Mouse (Mus musculus) lung, postnatal 10 days (tissue): ENCODE results near the gene Mcm6.
"Not testable (repeated sequence)": the region's sequence is repeated elsewhere in the genome, so short reads cannot be mapped to it uniquely, and the experiment has no call there.

ENCODE experiments used
- DNase-seq: peaks from one replicate; pipeline ENCODE4 v3.0.0; 2021

Mcm6 gene

GRCm38 (mm10) chr1:128328218-128328617 is 31.2 kb downstream of the Mcm6 start, which contains the start of gene Lct:
Gene Lct (minus strand): TSS chr1:128328318.
- no peak for DNase-seq

DNA sequence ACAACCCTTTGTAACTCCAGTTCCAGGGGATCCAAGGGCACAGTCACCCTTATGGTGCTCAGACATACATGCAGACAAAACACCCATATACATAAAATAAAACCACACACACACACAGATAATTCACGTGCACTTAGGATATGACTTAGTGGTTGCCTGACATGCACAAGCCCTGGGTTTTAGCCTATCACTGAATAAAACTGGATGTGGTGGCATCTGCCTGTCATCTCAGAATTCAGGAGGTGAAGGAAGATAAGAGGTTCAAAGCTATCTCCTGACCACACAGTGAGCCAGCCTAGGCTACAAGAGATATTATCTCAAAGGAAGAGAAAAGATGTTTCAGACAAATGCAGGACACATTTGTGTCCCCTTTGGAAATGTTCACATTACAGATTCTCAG is 32.3 kb downstream of the Mcm6 start:
- no peak for DNase-seq

DNA sequence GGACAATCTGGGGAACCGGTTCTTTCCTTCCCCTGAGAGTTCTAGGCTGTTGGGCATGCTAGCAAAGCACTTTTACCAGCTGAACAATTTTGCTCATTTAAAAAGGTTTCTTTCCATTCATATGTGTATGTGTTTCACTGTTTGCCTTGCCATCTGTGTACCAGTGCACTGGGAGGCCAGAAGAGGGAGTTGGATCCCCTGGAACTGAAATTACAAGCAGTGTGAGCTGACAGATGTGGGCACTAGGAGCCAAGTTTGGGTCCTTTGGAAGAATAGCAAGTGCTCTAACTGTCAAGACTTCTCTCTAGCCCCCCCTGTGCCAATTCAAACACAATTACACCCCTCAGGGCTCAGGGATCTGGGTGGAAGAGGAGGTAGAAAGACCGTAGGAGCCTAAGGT is 34.7 kb downstream of the Mcm6 start:
- DNase-seq, result no peak

GRCm38 (mm10) chr1:128323026-128323643 is 36.3 kb downstream of the Mcm6 start:
- no peak for DNase-seq

DNA sequence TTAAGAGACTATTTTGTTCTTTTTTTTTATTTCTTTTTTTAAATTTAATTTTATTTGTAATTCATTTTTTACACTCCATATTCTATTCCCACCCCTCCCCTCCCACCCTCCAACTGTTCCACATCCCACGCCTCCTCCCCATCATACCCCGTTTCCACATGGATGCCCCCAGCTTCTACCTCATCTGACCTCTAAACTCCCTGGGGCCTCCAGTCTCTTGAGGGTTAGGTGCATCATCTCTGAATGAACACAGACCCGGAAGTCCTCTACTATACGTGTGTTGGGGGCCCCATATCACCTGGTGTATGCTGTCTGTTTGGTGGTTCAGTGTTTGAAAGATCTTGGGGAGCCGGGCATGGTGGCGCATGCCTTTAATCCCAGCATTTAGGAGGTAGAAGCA is 40.2 kb downstream of the Mcm6 start:
- DNase-seq, result not testable (repeated sequence)

- no peak for DNase-seq
These were observed 44.8 kb downstream of the Mcm6 start for GRCm38 (mm10) chr1:128314665-128315064.

- no peak for DNase-seq
These were observed 50.4 kb downstream of the Mcm6 start for GRCm38 (mm10) chr1:128309043-128309442.

DNA sequence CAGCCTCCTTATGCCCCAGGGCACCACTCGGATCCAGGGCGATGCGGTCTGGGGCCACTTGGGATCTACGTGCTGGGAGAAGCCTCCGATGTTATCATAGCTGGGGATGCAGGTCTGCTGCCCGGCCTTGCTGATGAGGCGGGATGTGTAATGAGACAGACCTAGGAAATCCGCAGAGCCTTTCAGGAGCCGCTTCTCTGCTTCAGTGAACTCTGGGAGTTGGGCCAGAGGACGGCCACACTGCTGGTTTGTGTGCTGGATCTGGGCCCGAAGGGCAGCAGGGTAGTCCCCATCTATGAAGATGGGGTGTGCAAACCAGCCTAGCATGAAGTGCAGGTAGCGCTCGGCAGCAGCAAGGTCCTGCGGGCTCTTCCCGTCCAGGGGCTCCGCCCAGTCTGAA is 55.6 kb downstream of the Mcm6 start:
- DNase-seq, result no peak

GRCm38 (mm10) chr1:128295717-128296528 is 63.5 kb downstream of the Mcm6 start:
- no peak for DNase-seq

- no peak for DNase-seq
These were observed 64.2 kb downstream of the Mcm6 start for GRCm38 (mm10) chr1:128295296-128295695.

- DNase-seq, result no peak
These were observed 65.9 kb downstream of the Mcm6 start for GRCm38 (mm10) chr1:128293524-128293923.

DNA sequence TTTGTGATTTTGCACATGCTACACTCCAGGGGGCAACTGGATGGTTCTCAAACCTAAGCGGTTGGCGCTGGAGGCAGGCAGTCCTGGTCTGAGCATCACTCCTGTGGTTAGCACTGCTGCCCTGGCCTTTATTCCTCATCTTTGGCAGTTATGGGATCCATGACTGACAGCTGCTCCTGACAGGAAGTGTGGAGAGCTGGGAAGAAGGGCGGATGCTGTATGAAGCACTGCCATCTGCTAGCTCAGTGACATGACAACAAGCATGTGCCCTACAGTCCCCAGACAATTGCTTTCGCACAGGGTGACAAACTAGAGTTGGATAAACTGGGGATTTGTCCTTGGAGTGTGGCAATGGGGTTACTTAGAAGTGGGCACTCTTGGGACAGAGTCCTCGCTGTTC is 69.2 kb downstream of the Mcm6 start:
- no peak for DNase-seq

DNA sequence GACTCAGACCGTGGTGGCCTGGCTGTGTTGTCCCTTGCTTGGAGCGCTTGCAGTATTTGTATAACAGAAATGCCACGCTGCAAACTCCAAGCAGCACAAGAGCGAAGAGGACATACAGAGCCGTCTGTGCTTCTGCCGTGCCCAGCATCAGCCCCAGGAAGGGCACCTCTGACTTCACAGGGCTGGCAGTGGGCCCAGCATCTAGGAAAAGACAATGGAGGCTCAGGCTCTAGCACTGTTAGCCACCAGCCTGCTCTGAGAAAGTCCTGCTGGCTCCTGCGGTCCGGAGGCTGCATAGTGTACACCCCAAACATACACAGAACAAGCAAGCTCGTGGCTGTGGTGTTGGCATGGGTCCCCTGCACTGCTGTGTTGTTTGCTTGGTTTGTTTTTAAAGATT is 74.3 kb downstream of the Mcm6 start:
- no peak for DNase-seq

DNA sequence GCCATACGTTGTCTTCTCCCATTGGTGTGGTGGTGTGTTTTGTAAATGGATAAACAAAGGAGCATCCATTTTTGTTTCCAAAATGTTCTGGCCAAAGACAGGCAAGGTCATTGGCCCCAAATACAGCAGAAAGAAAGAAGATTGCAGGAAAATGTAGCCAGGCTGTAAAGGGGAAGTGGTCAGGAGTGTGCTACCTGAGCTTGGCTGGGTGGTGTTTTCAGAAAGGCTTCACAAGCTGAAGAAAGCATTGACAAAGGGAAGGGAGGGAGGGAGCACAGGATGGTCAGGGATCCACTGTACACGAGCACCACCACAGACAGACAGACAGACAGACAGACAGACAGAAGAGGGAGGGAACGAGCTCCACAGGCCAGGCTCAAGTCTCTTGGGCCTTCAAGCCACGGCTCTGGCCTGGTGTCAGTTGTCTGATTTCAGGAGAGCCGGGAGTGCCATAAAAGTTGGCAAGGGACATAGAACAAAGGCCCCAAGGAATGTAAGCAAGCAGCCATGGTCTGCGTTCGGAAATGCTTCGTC is 75.2 kb downstream of the Mcm6 start:
- DNase-seq, result no peak

DNA sequence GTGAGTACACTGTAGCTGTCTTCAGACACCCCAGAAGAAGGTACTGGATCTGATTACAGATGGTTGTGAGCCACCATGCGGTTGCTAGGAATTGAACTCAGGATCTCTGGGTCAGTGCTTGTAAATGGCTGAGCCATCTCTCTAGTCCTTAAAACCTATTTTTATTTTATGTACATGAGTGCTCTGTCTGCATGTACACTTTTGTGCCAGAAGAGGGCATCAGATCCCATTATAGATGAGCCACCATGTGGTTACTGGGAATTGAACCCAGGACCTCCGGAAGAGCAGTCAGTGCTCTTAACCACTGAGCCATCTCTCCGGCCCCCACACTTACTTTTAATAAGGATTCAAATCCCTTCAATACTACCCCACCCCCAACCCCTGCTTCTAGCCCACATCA is 76.5 kb downstream of the Mcm6 start:
- DNase-seq, result no peak

GRCm38 (mm10) chr1:128281753-128282152 is 77.7 kb downstream of the Mcm6 start:
- no peak for DNase-seq
